Mouse (Mus musculus) forebrain, embryonic 13.5 days (tissue): ENCODE data around the gene Zfp433. TPM values are rescaled to one million over a fixed set of nuclear protein-coding genes. Genes with fewer than 3 reads are reported as not detected.
"Not testable (repeated sequence)": the region's sequence is repeated elsewhere in the genome, so short reads cannot be mapped to it uniquely, and the experiment has no call there.

Source experiments
- ATAC-seq: fragments of 200-750 bp; cut with Nextera tagmentation; 2 replicates; pipeline ENCODE4 v1.8.0; 2017
- H3K27ac ChIP-seq: fragments of 300-500 bp; sonication (generic); 2 replicates; pipeline ENCODE4 v1.5.1; 2015; ENCODE audit warnings: inconsistent platforms, mild to moderate bottlenecking, moderate library complexity
- H3K27me3 ChIP-seq: fragments of 300-500 bp; sonication (generic); 2 replicates; pipeline ENCODE4 v1.6.1; 2015; ENCODE audit warnings: mild to moderate bottlenecking, inconsistent platforms
- H3K36me3 ChIP-seq: fragments of 300-500 bp; sonication (generic); 2 replicates; pipeline ENCODE4 v1.6.1; 2015; ENCODE audit warnings: mild to moderate bottlenecking, inconsistent platforms; ENCODE audit not compliant: poor library complexity, severe bottlenecking
- H3K4me1 ChIP-seq: fragments of 300-500 bp; sonication (generic); 2 replicates; pipeline ENCODE4 v1.6.1; 2015; ENCODE audit warnings: inconsistent platforms
- H3K4me2 ChIP-seq: fragments of 300-500 bp; sonication (generic); 2 replicates; pipeline ENCODE4 v1.6.1; 2015; ENCODE audit warnings: inconsistent platforms, mild to moderate bottlenecking, moderate library complexity
- H3K4me3 ChIP-seq: fragments of 300-500 bp; sonication (generic); 2 replicates; pipeline ENCODE4 v1.5.1; 2015; ENCODE audit warnings: mild to moderate bottlenecking, inconsistent platforms
- H3K9ac ChIP-seq: fragments of 300-500 bp; sonication (generic); 2 replicates; pipeline ENCODE4 v1.6.1; 2015; ENCODE audit warnings: mild to moderate bottlenecking, inconsistent platforms
- H3K9me3 ChIP-seq: fragments of 300-500 bp; sonication (generic); replicated peaks from 2 replicates; pipeline ENCODE4 v1.6.1; 2016; ENCODE audit warnings: inconsistent platforms
- WGBS: fragments of 180-500 bp; shearing (Covaris S2); methylation state at CpG from one replicate; pipeline ENCODE4 v1.1.7; 2015; 5-methylcytosine and 5-hydroxymethylcytosine counted together
- polyA plus RNA-seq: library from polyadenylated mRNA; unstranded; fragments of >200 nt; fragmentation: Nextera tagmentation; extraction: Ambion mirVana; gene quantifications from 2 replicates; pipeline ENCODE4 v1.2.1, GENCODE M21; 2015

Gene Zfp433
- 22.8 and 23.2 TPM in 2 replicates for polyA plus RNA-seq

DNA sequence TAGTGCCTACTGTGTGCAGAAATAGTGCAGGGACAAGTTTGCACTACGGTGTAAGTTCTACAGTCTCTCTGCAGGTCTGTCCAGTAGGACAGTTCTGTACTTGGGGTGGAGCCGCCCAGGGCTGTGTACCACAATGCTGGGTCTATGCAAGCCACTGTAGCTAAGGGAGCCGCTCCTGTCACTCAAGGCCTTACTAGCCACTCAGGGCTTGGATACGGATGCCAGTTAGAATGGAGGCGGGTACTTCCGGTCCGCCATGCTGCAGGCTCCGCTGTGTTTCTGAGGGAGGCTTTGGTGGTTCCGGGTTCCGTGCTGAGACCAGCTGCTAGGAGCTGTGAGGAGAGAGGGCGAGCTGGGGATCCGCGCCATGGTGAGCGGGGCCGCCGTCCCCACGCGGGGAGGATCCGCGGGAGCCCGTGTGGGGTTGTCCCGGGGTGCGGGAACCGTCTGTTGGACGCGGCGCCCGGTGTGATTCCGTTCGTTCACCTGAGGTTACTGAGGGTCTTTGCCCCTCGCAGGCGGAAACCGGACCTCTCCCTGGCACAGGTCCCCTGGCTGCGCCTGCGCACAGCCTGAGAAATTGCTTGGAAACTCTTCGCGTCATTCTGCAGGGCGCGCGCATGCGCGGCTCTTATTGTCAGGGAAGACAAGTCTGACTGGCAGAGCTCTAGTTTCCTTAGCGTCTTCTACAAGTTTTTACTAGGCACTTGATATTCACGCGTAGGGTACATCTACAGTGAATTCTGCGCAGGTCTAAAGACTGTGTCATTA, at the start of gene Zfp433:
TSS of gene Zfp433 (plus strand) at position 295 of the 771 bp plus-strand sequence.
- not testable (repeated sequence) for H3K36me3 ChIP-seq, H3K4me3 ChIP-seq, H3K4me2 ChIP-seq, H3K9me3 ChIP-seq, H3K4me1 ChIP-seq, H3K27me3 ChIP-seq, H3K27ac ChIP-seq, H3K9ac ChIP-seq
- ATAC-seq, result peak; percentile 100
- WGBS, result no CpG with 5 or more reads among the region's 46 CpGs

DNA sequence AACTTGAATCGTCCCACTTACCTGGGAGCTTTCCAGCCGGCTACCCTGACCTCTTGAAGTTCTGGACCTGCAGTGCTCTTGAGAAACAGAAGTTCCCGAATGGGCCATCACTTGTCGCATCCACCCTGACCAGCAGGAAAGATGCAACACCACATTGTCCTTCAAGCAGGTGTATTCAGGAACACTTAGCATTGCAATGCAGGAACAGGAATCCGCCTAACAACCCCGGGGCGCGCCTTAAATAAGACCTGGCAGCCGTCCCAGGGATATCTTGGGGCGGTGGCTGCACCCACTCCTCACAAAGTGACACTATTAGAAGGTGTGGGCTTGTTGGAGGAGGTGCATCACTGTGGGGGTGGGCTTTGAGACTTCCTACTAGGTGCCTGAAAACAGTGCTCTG, 49.4 kb upstream of the Zfp433 start:
- H3K4me1 ChIP-seq, result peaks cover 2% of the 10 kb centered on the region; the same call in 1 of the 2 replicates
- no peak overlapping the region for H3K4me3 ChIP-seq
- no peak overlapping the region for H3K9ac ChIP-seq
- no peak for ATAC-seq
- WGBS, result 96% methylated on average over 10 of the region's 10 CpGs
- H3K27ac ChIP-seq, result no peak overlapping the region
- H3K27me3 ChIP-seq, result no peaks in the 10 kb centered on the region
- no peak overlapping the region for H3K4me2 ChIP-seq
- H3K36me3 ChIP-seq, result peaks cover 60% of the 10 kb centered on the region
- peaks cover 73% of the 10 kb centered on the region for H3K9me3 ChIP-seq

DNA sequence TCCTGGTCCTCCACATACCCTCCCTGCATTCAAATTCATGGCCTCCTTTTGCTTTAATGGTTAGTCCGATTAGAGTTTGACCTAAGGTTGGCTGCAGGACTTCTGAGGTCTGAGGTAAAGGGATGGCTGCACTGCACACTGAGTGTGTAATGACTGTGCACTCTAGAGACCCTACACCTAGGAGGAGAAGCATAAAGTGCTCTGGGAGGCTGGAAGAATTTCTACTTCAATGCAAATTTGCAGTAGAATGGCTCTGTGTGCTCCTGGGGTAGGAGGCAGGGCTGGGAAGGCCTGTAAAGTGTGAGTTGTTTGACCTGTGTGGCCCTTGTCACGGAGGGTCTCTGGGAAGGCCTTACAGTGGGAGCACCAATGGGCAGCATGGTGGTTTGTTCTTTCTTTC, 48.5 kb upstream of the Zfp433 start:
- Histone ChIP-seq H3K4me2 (no peak overlapping the region), H3K27ac (no peak overlapping the region), H3K27me3 (no peaks in the 10 kb centered on the region), H3K9me3 (peaks cover 67% of the 10 kb centered on the region), H3K4me3 (no peak overlapping the region), H3K9ac (no peak overlapping the region), H3K4me1 (no peaks in the 10 kb centered on the region), H3K36me3 (peaks cover 60% of the 10 kb centered on the region)
- 92% methylated on average over 2 of the region's 2 CpGs for WGBS
- no peak for ATAC-seq

DNA sequence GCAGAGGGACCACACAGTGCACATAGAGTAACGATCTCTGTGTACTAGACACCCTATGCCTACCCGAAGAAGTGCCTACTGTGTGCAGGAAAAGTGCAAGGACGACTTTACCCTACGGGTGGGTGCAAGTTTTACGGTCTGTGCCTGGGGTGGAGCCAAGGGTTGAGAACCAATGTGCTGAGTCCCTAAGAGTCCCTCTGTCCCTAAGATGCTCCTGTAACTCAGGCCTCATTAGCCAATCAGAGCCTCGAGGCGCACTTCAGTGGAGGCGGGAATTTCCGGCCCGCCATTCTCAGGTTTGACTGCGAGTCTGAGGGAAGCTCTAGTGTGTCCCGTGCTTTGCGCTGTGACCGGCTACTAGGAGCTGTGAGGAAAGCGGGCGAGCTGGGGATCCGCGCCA, 17.5 kb upstream of the Zfp433 start:
- H3K9ac ChIP-seq, H3K27ac ChIP-seq, H3K4me2 ChIP-seq, H3K4me1 ChIP-seq, ATAC-seq, H3K4me3 ChIP-seq, H3K27me3 ChIP-seq, H3K36me3 ChIP-seq, H3K9me3 ChIP-seq: not testable (repeated sequence)
- WGBS, result no CpG with 5 or more reads among the region's 18 CpGs

DNA sequence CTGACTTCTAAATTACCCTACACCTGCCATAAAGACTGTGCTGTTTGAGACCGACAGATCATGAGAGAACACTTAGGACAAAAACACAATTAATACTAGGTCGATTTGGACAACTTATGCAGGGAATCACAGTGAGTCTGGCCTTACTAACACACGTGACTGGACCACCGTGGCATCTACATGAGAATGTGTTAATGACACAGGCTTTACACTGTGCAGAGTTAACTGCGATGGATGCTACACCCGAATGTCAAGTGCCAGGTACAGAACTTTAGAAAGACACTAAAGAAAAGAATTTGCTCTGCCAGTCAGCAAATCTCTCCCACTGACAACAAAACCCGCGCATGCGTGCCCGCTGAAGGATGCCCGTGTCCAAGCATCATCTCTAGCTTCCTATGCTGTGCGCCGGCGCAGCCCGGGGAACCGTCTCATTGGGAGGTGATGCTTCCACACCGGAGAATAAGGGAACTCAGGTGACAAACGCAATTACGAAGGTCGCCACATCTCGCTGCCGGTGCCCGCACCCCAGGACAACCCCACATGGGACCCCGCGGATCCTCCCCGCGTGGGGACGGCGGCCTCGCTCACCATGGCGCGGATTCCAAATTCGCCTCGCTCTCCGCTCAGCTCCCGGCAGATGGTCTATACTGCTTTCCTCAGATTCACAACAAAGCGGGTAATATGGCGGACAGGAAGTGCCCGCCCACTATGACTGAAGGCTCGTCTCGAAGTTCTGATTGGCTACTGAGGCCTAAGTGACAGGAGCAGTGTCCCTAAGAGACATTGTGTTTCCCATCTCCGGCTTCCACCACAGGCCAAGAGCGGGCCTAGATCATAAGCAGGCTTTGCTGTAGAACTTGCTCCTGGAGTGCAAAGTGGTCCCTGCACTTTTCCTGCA, 66.1 kb downstream of the Zfp433 start, which contains the start of gene Gm3055:
TSS of gene Gm3055 (minus strand) at position 656 of the 898 bp plus-strand sequence.
- H3K9ac ChIP-seq, H3K27me3 ChIP-seq, H3K27ac ChIP-seq, H3K4me3 ChIP-seq, H3K4me2 ChIP-seq, H3K4me1 ChIP-seq, H3K9me3 ChIP-seq, H3K36me3 ChIP-seq: not testable (repeated sequence)
- no CpG with 5 or more reads among the region's 43 CpGs for WGBS
- ATAC-seq, result peak; percentile 100

DNA sequence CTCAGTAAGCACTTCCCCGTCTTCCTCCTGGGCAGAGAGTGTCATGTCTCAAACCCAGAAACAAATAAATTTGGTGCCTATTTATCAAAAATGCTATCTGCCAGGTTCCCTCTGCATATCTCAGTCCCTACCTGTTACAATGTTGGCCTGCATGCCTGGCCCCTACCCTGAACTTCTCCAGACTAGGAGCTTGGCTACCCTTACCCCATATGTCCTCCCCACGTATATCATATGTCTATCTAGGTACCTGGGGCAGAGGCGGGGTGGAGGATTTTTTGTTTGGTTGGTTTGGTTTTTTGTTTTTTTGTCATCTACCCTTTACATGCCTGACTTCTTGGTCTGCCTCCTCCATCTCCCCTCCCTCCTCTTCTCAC, 66.8 kb downstream of the Zfp433 start:
- H3K4me1 ChIP-seq, H3K9ac ChIP-seq, H3K4me2 ChIP-seq, H3K9me3 ChIP-seq, H3K27ac ChIP-seq, H3K36me3 ChIP-seq, H3K27me3 ChIP-seq, H3K4me3 ChIP-seq: not testable (repeated sequence)
- ATAC-seq, result peak; percentile 34
- WGBS, result no CpG with 5 or more reads among the region's 3 CpGs

Other genes starting within 250 kb of the Zfp433 start
- 18.5 and 25.2 TPM in 2 replicates for gene Nfic, start 249.2 kb upstream of the Zfp433 start, polyA plus RNA-seq
- gene Celf5, start 222.1 kb upstream of the Zfp433 start, polyA plus RNA-seq, result 48.8 and 57.4 TPM in 2 replicates
- gene Ncln, start 208.4 kb upstream of the Zfp433 start, polyA plus RNA-seq, result 56.8 and 60.9 TPM in 2 replicates
- gene S1pr4, start 204.7 kb upstream of the Zfp433 start, polyA plus RNA-seq, result 0.52 and 0.53 TPM in 2 replicates
- gene Gna15, start 180.6 kb upstream of the Zfp433 start, polyA plus RNA-seq, result 0.48 and 0.57 TPM in 2 replicates
- gene Gna11, start 159.6 kb upstream of the Zfp433 start, polyA plus RNA-seq, result 79.0 and 84.3 TPM in 2 replicates
- gene Aes, start 145.3 kb upstream of the Zfp433 start, polyA plus RNA-seq, result 430 and 502 TPM in 2 replicates
- gene Tle2, start 130.3 kb upstream of the Zfp433 start, polyA plus RNA-seq, result 15.1 and 17.7 TPM in 2 replicates
- 1.8 and 4.1 TPM in 2 replicates for gene Tle6, start 103.8 kb upstream of the Zfp433 start, polyA plus RNA-seq
- 2.0 and 3.7 TPM in 2 replicates for gene BC025920, start 98.6 kb upstream of the Zfp433 start, polyA plus RNA-seq
- 56.6 and 65.3 TPM in 2 replicates for gene Sirt6, start 77.0 kb upstream of the Zfp433 start, polyA plus RNA-seq
- gene Ankrd24, start 76.3 kb upstream of the Zfp433 start, polyA plus RNA-seq, result 6.4 and 6.9 TPM in 2 replicates
- gene Gm10778, start 55.8 kb upstream of the Zfp433 start, polyA plus RNA-seq, result 5.4 and 5.6 TPM in 2 replicates
- gene Gm3055, start 66.3 kb downstream of the Zfp433 start, polyA plus RNA-seq, result 12.3 and 19.5 TPM in 2 replicates
- 2.8 and 4.3 TPM in 2 replicates for gene Gm4767, start 107.4 kb downstream of the Zfp433 start, polyA plus RNA-seq
- 11.1 and 12.6 TPM in 2 replicates for gene Gm32687, start 159.1 kb downstream of the Zfp433 start, polyA plus RNA-seq
- gene Zfp781, start 225.7 kb downstream of the Zfp433 start, polyA plus RNA-seq, result 3.9 and 5.8 TPM in 2 replicates